Mouse (Mus musculus): ENCODE measurements around the gene Prdx1. TPM values are rescaled to one million over a fixed set of nuclear protein-coding genes. Genes with fewer than 3 reads are reported as not detected.
A peak's percentile ranks its signal among the peaks of the same experiment; 100 is the strongest.
"Not testable (repeated sequence)": the region's sequence is repeated elsewhere in the genome, so short reads cannot be mapped to it uniquely, and the experiment has no call there.

Prdx1 gene
- polyA plus RNA-seq (2017; shearing (Covaris generic)) = 100 to 1,000 TPM; 840 to 842 TPM

GRCm38 (mm10) chr4:116685402-116686061 is at the start of gene Prdx1:
Gene Prdx1 (plus strand): TSS chr4:116685544.
- peak; percentile 88 for ATAC-seq

GRCm38 (mm10) chr4:116638821-116639220 is 46.5 kb upstream of the Prdx1 start:
- ATAC-seq = no peak

GRCm38 (mm10) chr4:116642071-116642470 is 43.3 kb upstream of the Prdx1 start:
- ATAC-seq = no peak

GRCm38 (mm10) chr4:116644326-116644725 is 41.0 kb upstream of the Prdx1 start:
- peak; percentile 36 for ATAC-seq

GRCm38 (mm10) chr4:116645624-116646023 is 39.7 kb upstream of the Prdx1 start:
- no peak for ATAC-seq

- ATAC-seq = no peak
Measured at GRCm38 (mm10) chr4:116649411-116649810, 35.9 kb upstream of the Prdx1 start.

- no peak for ATAC-seq
Measured at GRCm38 (mm10) chr4:116650365-116650764, 35.0 kb upstream of the Prdx1 start.

GRCm38 (mm10) chr4:116650924-116651796 is 34.2 kb upstream of the Prdx1 start, which contains the start of gene Akr1a1:
Gene Akr1a1 (minus strand): TSS chr4:116651680.
- ATAC-seq = peak; percentile 91

- peak; percentile 34 for ATAC-seq
Measured at GRCm38 (mm10) chr4:116651797-116652135, 33.6 kb upstream of the Prdx1 start.

- ATAC-seq = no peak
Measured at GRCm38 (mm10) chr4:116653228-116653627, 32.1 kb upstream of the Prdx1 start.

- no peak for ATAC-seq
Measured at GRCm38 (mm10) chr4:116655100-116655499, 30.2 kb upstream of the Prdx1 start.

GRCm38 (mm10) chr4:116655658-116656057 is 29.7 kb upstream of the Prdx1 start:
- ATAC-seq = no peak

- ATAC-seq = no peak
Measured at GRCm38 (mm10) chr4:116657971-116658370, 27.4 kb upstream of the Prdx1 start.

- ATAC-seq = no peak
Measured at GRCm38 (mm10) chr4:116659474-116659873, 25.9 kb upstream of the Prdx1 start.

GRCm38 (mm10) chr4:116659916-116660315 is 25.4 kb upstream of the Prdx1 start:
- ATAC-seq = not testable (repeated sequence)

- ATAC-seq = no peak
Measured at GRCm38 (mm10) chr4:116660829-116661228, 24.5 kb upstream of the Prdx1 start.

- no peak for ATAC-seq
Measured at GRCm38 (mm10) chr4:116661998-116662397, 23.3 kb upstream of the Prdx1 start.

- ATAC-seq = no peak
Measured at GRCm38 (mm10) chr4:116666625-116667024, 18.7 kb upstream of the Prdx1 start.

- no peak for ATAC-seq
Measured at GRCm38 (mm10) chr4:116668145-116668544, 17.2 kb upstream of the Prdx1 start.

GRCm38 (mm10) chr4:116669291-116669690 is 16.1 kb upstream of the Prdx1 start:
- ATAC-seq = no peak

- no peak for ATAC-seq
Measured at GRCm38 (mm10) chr4:116672785-116673184, 12.6 kb upstream of the Prdx1 start.

- not testable (repeated sequence) for ATAC-seq
Measured at GRCm38 (mm10) chr4:116674761-116675160, 10.6 kb upstream of the Prdx1 start.

- ATAC-seq = no peak
Measured at GRCm38 (mm10) chr4:116676027-116676426, 9.3 kb upstream of the Prdx1 start.

GRCm38 (mm10) chr4:116677808-116678207 is 7.5 kb upstream of the Prdx1 start:
- ATAC-seq = no peak

All from activated CD4-positive, CD25-positive, alpha-beta regulatory T cell, adult 4 months (primary cell).